Mouse (Mus musculus) lung, postnatal 4 days (tissue): Measurements from ENCODE around the gene Cpne2.

Source experiments
- DNase-seq, 2 experiments: peaks; one replicate each; pipeline ENCODE4 v3.0.0; 2021

Gene Cpne2

GRCm38 (mm10) chr8:94582569-94582968 lies 49.8 kb downstream of the Cpne2 start:
- DNase-seq, result no peak

DNA sequence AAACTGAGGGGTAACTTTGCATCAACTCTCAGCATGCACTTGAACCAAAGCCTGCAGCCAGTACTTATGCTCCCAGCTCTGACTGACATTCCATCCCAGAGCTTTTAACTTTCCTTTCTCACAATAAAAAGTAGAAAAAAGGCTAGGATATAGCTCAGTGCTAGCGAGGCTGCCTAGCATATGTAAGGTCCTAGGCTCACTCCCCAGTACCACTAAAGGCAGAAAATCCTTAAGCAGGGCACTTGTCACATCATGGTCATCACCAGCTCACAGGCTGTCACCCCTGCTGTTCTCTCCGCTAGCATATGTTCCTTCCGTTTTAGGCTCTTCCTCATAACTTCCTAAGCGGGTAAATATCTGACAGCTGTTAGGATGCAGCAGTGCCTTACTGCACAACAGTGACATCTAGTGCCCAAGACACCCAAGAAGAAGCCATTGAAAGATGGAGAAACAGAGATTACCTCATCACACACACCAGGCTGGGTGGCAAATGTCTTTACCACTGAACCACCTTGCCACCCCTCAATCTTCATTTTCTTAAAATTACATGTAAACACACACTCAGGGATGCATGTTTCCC lies 51.5 kb downstream of the Cpne2 start:
- DNase-seq, result peak in 1 of 2 experiments; percentile 51

GRCm38 (mm10) chr8:94591691-94592090 lies 58.9 kb downstream of the Cpne2 start:
- DNase-seq, result no peak

GRCm38 (mm10) chr8:94594211-94594610 lies 61.4 kb downstream of the Cpne2 start:
- no peak for DNase-seq

DNA sequence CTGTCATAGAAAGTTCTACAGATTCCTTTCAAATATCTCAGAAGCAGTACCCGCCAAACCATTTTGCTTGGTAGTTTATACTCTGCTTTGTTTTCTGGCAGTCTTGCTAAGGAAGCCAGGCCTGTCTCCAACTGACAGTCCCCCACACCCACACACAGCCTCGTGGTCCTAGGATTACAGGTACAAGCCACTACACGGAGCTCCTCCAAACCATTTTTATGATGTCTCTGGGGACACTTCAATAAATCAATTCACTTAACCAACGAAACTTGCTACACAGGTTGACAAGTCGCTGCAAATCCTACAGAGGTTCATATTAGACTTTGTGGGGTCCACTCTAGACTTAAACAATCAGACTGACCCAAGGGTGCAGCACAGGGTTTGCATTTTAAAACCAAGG lies 67.7 kb downstream of the Cpne2 start:
- no peak for DNase-seq

- DNase-seq, result peak in 1 of 2 experiments; percentile 41
Observed at GRCm38 (mm10) chr8:94601034-94601606, 68.3 kb downstream of the Cpne2 start.

- peak; percentile 100 for DNase-seq
Observed at GRCm38 (mm10) chr8:94601607-94602385, 69.0 kb downstream of the Cpne2 start, which contains the start of the genes Rspry1 and Fam192a. Gene Rspry1 (plus strand): TSS chr8:94601937. Gene Fam192a (minus strand): TSS chr8:94601997.

- peak; percentile 25 to 28 for DNase-seq
Observed at GRCm38 (mm10) chr8:94602471-94603131, 69.8 kb downstream of the Cpne2 start.

- no peak for DNase-seq
Observed at GRCm38 (mm10) chr8:94604030-94604429, 71.2 kb downstream of the Cpne2 start.

DNA sequence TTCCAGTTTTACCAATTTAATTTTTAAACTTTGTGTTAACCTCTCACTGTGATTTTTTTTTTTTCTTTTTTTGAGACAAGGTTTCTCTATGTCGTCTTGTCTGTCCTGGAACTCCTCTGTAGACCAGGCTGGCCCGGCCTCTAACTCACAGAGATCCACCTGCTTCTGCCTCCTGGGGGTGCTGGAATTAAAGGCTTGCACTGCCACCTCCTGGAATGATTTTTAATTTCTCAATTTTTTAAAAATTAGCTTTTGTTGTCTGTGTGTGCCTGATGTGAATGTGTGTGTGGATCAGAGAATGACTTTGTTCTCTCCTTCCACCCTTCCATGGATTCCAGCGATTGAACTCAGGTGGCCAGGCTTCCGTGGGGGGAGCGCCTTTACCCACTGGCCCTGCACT lies 74.3 kb downstream of the Cpne2 start:
- no peak for DNase-seq
